Mouse (Mus musculus): Measurements from ENCODE around the gene Cnppd1. TPM values are rescaled to one million over a fixed set of nuclear protein-coding genes. Genes with fewer than 3 reads are reported as not detected.
A peak's percentile ranks its signal among the peaks of the same experiment; 100 is the strongest.

The Cnppd1 gene
- polyA plus RNA-seq, 2 experiments: 37.8 to 48.1 TPM

DNA sequence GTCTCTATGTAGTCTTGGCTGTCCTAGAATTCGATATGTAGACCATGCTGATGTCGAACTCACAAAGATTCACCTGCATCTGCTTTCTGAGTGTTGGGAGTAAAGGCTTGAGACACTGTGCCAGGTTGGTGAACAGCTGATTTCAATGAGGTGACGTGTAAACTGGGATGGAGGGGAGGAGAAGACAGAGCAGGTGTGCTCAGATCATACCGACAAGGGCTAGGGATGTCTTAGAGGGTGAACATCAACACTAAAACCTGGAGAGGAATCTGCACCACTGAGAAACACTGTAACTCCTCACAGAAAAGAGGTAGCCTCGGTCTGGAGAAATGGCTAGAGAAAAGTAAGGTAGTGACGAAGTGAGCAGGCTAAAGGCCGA is 25.6 kb upstream of the Cnppd1 start:
- Histone ChIP-seq H3K4me1 (ENCODE audit: control insufficient read depth, insufficient read depth, low read length) (peaks cover 10% of the 10 kb centered on the region), H3K4me2 (replicated peaks; ENCODE audit: low read depth, low read length, severe bottlenecking) (peak overlapping the region; percentile 56), H3K4me3 (replicated peaks; ENCODE audit: low read length) (peak overlapping the region; percentile 72), H3K9ac (ENCODE audit: low read depth, low read length, severe bottlenecking) (peak overlapping the region; percentile 56), H3K9me3 (ENCODE audit: control insufficient read depth, low read length) (no peaks in the 10 kb centered on the region), H3K27me3 (ENCODE audit: control insufficient read depth, insufficient read depth, low read length) (no peaks in the 10 kb centered on the region), H3K27ac (replicated peaks; ENCODE audit: low read depth, low read length) (peak overlapping the region; percentile 81; the same call in 1 of the 2 replicates), H3K36me3 (ENCODE audit: control insufficient read depth, insufficient read depth, low read length) (peaks cover 28% of the 10 kb centered on the region)
- no peak; the same call in 1 of the 2 replicates for ATAC-seq (ENCODE audit: low FRiP score, low read depth)
- no peak for DNase-seq (ENCODE audit: low spot score)
- WGBS: 8% methylated on average over 7 of the region's 7 CpGs
- no peak for TF ChIP-seq POLR2A (IDR thresholded peaks at IDR 0.05; ENCODE audit: borderline replicate concordance, extremely low read depth, insufficient read depth, insufficient read length)

DNA sequence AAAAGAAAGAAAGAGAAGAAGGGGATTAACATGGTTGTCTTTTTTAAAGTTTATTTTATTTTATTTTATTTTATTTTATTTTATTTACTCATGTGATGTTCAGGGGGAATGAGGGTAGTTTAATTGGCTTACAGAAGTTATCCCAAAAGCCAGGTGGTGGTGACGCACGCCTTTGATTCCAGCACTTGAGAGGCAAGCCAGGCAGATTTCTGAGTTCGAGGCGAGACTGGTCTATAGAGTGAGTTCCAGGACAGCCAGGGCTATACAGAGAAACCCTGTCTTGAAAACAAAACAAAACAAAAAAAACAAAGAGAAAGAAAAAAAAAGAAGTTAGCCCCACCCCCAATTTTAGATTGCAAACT is 17.7 kb upstream of the Cnppd1 start:
- no peak for ATAC-seq (ENCODE audit: low FRiP score, low read depth)
- H3K4me3 ChIP-seq (replicated peaks; ENCODE audit: low read length): no peak overlapping the region

GRCm38 (mm10) chr1:75159540-75160255 is 17.2 kb upstream of the Cnppd1 start:
- 72% methylated on average over 5 of the region's 5 CpGs for WGBS
- no peak for ATAC-seq (ENCODE audit: low FRiP score, low read depth)

More for the DNA sequence above, 17.7 kb upstream of the Cnppd1 start:
- DNase-seq (ENCODE audit: low spot score): no peak
- H3K9me3 ChIP-seq (ENCODE audit: control insufficient read depth, low read length): no peaks in the 10 kb centered on the region
- H3K27me3 ChIP-seq (ENCODE audit: control insufficient read depth, insufficient read depth, low read length): no peaks in the 10 kb centered on the region
- no peak overlapping the region for H3K9ac ChIP-seq (ENCODE audit: low read depth, low read length, severe bottlenecking)
- H3K4me2 ChIP-seq (replicated peaks; ENCODE audit: low read depth, low read length, severe bottlenecking): no peak overlapping the region
- no peak for TF ChIP-seq POLR2A (IDR thresholded peaks at IDR 0.05; ENCODE audit: borderline replicate concordance, extremely low read depth, insufficient read depth, insufficient read length)
- H3K4me1 ChIP-seq (ENCODE audit: control insufficient read depth, insufficient read depth, low read length): no peaks in the 10 kb centered on the region
- no peaks in the 10 kb centered on the region for H3K36me3 ChIP-seq (ENCODE audit: control insufficient read depth, insufficient read depth, low read length)
- WGBS: 77% methylated on average over 4 of the region's 4 CpGs
- no peak overlapping the region for H3K27ac ChIP-seq (replicated peaks; ENCODE audit: low read depth, low read length)

GRCm38 (mm10) chr1:75158990-75159389 is 16.5 kb upstream of the Cnppd1 start:
- no peak for TF ChIP-seq POLR2A (IDR thresholded peaks at IDR 0.05; ENCODE audit: borderline replicate concordance, extremely low read depth, insufficient read depth, insufficient read length)
- Histone ChIP-seq H3K27ac (replicated peaks; ENCODE audit: low read depth, low read length) (no peak overlapping the region), H3K36me3 (ENCODE audit: control insufficient read depth, insufficient read depth, low read length) (no peaks in the 10 kb centered on the region), H3K9ac (ENCODE audit: low read depth, low read length, severe bottlenecking) (no peak overlapping the region), H3K9me3 (ENCODE audit: control insufficient read depth, low read length) (no peaks in the 10 kb centered on the region), H3K4me3 (replicated peaks; ENCODE audit: low read length) (no peak overlapping the region), H3K27me3 (ENCODE audit: control insufficient read depth, insufficient read depth, low read length) (no peaks in the 10 kb centered on the region), H3K4me1 (ENCODE audit: control insufficient read depth, insufficient read depth, low read length) (no peaks in the 10 kb centered on the region), H3K4me2 (replicated peaks; ENCODE audit: low read depth, low read length, severe bottlenecking) (no peak overlapping the region)
- ATAC-seq (ENCODE audit: low FRiP score, low read depth) (no peak), DNase-seq (ENCODE audit: low spot score) (no peak)

More at GRCm38 (mm10) chr1:75159540-75160255, 17.2 kb upstream of the Cnppd1 start:
- no peak for DNase-seq (ENCODE audit: low spot score)
- Histone ChIP-seq H3K4me3 (replicated peaks; ENCODE audit: low read length) (no peak overlapping the region), H3K4me1 (ENCODE audit: control insufficient read depth, insufficient read depth, low read length) (no peaks in the 10 kb centered on the region), H3K36me3 (ENCODE audit: control insufficient read depth, insufficient read depth, low read length) (no peaks in the 10 kb centered on the region), H3K4me2 (replicated peaks; ENCODE audit: low read depth, low read length, severe bottlenecking) (no peak overlapping the region), H3K27ac (replicated peaks; ENCODE audit: low read depth, low read length) (no peak overlapping the region), H3K9ac (ENCODE audit: low read depth, low read length, severe bottlenecking) (no peak overlapping the region), H3K9me3 (ENCODE audit: control insufficient read depth, low read length) (no peaks in the 10 kb centered on the region), H3K27me3 (ENCODE audit: control insufficient read depth, insufficient read depth, low read length) (no peaks in the 10 kb centered on the region)
- TF ChIP-seq POLR2A (IDR thresholded peaks at IDR 0.05; ENCODE audit: borderline replicate concordance, extremely low read depth, insufficient read depth, insufficient read length): no peak

- no peak for TF ChIP-seq POLR2A (IDR thresholded peaks at IDR 0.05; ENCODE audit: borderline replicate concordance, extremely low read depth, insufficient read depth, insufficient read length)
- ATAC-seq (ENCODE audit: low FRiP score, low read depth) (no peak), DNase-seq (ENCODE audit: low spot score) (no peak)
- Histone ChIP-seq H3K4me1 (ENCODE audit: control insufficient read depth, insufficient read depth, low read length) (no peaks in the 10 kb centered on the region), H3K4me2 (replicated peaks; ENCODE audit: low read depth, low read length, severe bottlenecking) (no peak overlapping the region), H3K27ac (replicated peaks; ENCODE audit: low read depth, low read length) (no peak overlapping the region), H3K9ac (ENCODE audit: low read depth, low read length, severe bottlenecking) (no peak overlapping the region), H3K27me3 (ENCODE audit: control insufficient read depth, insufficient read depth, low read length) (no peaks in the 10 kb centered on the region), H3K4me3 (replicated peaks; ENCODE audit: low read length) (no peak overlapping the region), H3K9me3 (ENCODE audit: control insufficient read depth, low read length) (no peaks in the 10 kb centered on the region), H3K36me3 (ENCODE audit: control insufficient read depth, insufficient read depth, low read length) (no peaks in the 10 kb centered on the region)
- WGBS: 74% methylated on average over 3 of the region's 3 CpGs
These were observed 13.3 kb upstream of the Cnppd1 start for GRCm38 (mm10) chr1:75155837-75156236.

Measured in limb, embryonic 14.5 days (tissue).